Mouse (Mus musculus): ENCODE measurements around the gene Atf5.

Gene Atf5

DNA sequence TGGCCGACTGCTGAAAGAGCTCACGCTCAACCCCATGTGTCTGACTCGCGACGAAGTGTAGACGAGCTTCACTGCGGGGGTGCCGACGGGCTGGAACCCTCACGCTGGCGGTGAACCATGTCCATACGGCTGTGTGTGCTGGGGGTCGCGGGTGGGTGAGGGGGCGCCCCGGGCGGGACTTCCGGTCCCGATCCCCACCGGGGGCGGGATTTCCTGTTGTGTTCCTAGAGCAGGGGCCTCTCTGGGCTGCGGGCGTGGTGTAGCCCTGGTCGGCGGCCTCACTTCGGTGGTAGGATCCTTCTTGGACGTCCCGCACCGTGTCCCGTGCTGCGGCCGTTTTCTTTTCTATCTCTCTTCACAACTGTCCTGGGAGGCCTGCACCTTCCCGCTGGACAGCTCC lies 33.7 kb upstream of the Atf5 start:
- peak; percentile 87 for DNase-seq (ENCODE audit: inconsistent ontology term)

GRCm38 (mm10) chr7:44849416-44850111 lies 33.1 kb upstream of the Atf5 start:
- DNase-seq (ENCODE audit: inconsistent ontology term) = peak; percentile 94

GRCm38 (mm10) chr7:44848561-44849415 lies 32.3 kb upstream of the Atf5 start, which contains the start of the genes Akt1s1 and Tbc1d17:
Akt1s1 (plus strand) TSS chr7:44848991.
Tbc1d17 (minus strand) TSS chr7:44849079.
- DNase-seq (ENCODE audit: inconsistent ontology term) = peak; percentile 100

- no peak for DNase-seq (ENCODE audit: inconsistent ontology term)
Measured at GRCm38 (mm10) chr7:44847772-44848171, 31.3 kb upstream of the Atf5 start.

DNA sequence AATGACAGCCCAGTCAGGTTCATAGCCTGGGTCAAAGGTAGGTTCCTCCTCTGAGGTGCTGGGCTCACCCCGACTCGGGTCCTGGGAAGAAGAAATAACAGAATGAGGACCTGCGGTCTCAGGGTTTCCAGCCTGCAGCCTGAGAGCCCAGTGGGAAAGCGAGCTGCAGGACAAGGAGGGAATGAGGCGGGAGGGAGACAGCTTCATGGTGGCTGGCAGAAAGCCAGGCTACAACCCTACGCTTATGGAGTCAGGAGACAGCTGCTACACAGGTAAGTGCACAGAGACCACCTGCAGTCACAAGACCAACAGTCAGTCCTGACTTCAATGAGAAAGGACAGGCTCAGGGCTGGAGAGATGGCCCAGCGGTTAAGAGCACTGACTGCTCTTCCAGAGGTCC lies 30.3 kb upstream of the Atf5 start:
- DNase-seq (ENCODE audit: inconsistent ontology term) = no peak

DNA sequence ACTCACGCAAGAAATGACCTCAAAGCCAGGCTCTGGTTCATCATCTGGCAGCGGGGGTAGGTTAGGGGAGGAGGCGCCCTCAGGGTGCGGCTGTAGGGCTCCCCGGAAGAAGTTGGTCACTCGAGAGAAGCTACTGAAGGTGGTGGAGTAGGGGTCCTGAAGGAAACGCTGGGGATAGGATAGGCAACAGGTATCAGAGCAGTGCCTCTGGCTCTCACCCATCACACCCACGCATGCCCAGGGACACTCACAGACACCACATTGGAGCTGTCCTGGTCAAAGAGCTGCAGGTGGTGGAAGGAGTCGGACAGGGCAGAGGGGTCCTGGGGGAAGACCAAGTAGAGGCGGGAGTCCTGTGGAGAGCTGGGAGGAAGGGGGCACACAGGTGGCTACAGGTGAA lies 28.5 kb upstream of the Atf5 start:
- DNase-seq (ENCODE audit: inconsistent ontology term) = no peak

GRCm38 (mm10) chr7:44841825-44842463 lies 25.5 kb upstream of the Atf5 start:
- no peak for DNase-seq (ENCODE audit: inconsistent ontology term)

DNA sequence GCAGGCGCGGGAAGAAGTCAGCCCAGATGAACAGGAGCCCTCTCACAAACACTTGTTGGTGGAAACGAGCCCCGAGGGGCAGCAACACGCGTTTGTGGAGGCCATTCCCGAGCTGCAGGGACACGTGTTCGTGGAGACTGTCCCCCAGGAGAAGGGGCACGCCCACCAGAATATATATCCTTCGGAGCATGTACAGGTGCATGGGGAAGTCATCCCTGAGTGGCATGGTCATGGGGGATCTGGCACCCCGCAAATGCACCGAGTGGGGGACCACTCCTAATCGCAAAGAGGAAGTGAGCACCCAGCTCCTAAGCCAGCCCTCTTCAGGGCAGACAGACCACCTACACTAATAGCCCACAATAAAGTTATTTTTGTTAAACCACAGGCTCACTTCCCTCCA lies 24.0 kb upstream of the Atf5 start:
- no peak for DNase-seq (ENCODE audit: inconsistent ontology term)

- no peak for DNase-seq (ENCODE audit: inconsistent ontology term)
Measured at GRCm38 (mm10) chr7:44839491-44840191, 23.2 kb upstream of the Atf5 start.

DNA sequence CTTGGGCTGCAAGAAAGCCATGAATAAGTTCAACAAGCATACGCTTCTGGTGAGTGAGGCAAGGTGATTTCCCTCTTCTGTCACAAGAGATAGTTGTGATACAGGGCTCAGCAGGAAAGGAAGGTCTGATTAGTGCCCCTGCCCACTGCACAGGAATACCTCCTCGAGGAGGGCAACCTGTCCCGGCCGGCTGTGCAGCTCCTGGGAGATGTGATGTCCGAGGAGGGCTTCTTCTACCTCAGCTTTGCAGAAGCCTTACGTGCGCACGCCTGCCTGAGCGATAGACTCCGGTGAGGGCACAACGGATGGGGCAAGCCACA lies 22.7 kb upstream of the Atf5 start:
- no peak for DNase-seq (ENCODE audit: inconsistent ontology term)

DNA sequence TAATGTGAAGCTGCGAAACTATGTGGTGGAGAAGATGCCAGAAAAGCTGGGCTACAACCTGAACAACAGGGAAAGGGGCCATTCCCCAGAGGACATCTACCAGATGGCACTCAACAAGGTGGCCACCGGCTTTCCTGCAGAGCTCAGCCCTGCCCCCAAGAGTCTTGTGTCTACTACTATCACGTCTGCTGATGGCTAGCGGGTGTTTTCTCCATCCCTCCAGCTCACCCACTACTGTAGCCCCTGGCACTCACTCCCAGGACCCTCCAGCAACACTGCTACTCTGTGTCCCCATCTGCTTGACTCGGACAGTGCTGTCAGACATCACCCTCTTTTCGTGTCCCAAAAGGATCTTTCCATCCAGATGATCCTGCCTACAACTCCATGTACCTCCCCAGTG lies 21.6 kb upstream of the Atf5 start:
- no peak for DNase-seq (ENCODE audit: inconsistent ontology term)

GRCm38 (mm10) chr7:44836423-44837053 lies 20.1 kb upstream of the Atf5 start:
- DNase-seq (ENCODE audit: inconsistent ontology term) = no peak

DNA sequence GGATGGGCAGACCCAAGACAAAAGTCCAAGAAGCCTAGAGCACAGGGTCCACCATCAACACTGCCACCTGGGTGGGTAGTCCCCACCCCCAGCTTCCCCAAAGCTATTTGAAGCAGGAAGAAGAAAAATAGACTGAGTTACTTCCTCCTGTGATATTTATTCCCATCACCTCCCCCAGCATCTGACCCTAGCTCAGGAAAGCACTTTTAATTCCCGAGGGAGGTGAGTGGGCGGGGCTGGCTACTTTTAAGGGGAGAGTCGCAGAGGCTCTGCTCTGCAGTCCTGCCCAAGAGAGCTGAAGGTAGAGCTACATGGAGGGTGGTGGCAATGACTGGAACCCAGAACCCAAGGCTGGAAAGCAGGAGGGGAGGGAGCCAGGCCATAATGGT lies 19.6 kb upstream of the Atf5 start:
- DNase-seq (ENCODE audit: inconsistent ontology term) = no peak

DNA sequence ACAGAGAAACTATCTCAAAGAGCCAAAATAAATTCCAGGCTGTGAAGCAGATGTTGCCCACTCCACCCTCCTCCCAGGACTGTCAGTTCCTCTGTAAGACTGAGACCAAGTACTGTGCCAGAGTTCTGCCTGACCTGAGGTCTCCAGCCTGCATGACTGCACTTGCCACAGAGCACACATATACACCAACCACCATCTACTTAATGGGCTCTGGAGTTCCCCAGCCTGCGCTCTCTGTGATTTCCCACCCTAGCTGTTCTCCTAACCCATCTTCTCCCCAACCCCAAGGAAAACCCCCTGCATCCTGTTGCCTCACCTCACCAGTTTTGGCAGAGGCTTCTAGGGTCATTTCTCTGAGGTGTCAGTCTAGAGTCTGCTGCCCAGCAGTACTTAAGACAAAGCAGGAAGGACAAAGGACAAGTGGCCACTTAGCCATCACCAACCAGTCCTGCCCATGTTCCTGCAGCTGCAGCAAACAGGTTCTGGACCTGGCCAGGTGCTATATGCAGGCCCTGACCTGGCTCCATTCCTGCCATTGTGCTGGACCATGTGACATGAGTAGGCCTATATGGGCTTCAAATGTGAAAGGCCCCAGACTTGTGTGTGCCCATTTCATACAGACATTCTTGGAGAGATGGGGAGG lies 19.0 kb upstream of the Atf5 start:
- DNase-seq (ENCODE audit: inconsistent ontology term) = no peak

DNA sequence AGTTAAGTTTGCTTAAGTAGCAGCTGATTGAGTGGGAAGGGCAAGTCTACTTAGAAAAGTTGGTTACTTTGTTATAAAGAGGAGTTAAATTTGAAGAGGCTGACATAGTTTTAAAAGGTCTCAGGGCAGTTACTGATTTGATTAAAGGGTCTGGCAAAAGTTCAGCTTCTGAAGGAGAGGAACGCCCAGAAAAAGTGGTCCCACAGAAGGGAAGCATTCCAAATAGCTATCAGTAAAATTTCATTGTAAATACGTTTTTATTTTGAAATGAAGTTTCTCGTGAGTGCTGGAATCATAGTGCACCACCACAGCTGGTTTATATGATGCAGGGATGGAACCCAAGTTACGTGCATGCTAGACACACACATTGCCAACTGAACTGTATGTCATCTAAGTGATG lies 16.3 kb upstream of the Atf5 start:
- no peak for DNase-seq (ENCODE audit: inconsistent ontology term)

DNA sequence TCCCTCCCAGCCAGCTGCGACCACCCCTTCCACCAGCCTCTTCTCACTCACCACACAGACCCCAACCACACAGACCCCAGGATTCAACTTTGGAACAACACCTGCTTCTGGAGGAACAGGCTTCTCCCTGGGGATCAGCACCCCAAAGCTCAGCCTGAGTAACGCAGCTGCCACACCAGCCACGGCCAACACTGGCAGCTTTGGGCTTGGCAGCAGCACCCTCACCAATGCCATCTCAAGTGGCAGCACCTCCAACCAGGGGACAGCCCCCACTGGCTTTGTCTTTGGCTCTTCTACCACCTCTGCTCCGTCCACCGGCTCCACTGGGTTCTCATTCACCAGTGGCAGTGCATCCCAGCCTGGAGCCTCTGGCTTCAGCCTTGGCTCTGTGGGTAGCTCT lies 12.2 kb upstream of the Atf5 start:
- DNase-seq (ENCODE audit: inconsistent ontology term) = no peak

- no peak for DNase-seq (ENCODE audit: inconsistent ontology term)
Measured at GRCm38 (mm10) chr7:44826771-44827170, 10.3 kb upstream of the Atf5 start.

DNA sequence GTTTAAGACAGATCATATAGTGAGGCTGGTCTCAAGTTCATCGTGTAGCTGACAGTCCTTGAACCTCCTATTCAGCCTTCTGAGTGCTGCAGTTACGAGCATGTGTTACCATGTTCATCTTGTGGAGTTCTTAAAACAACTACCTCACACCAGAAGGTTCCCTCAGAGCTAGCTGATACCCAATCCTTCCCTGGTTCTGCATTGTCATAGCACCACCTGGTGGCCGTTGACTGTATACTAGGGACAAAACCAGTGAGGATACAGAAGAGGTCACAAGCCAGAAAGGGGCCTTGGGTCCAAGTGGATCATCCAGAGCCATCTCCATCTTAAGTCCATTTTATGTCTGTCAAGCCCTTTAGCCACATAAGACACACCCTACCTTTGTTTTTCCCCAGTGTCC lies 8.4 kb upstream of the Atf5 start:
- DNase-seq (ENCODE audit: inconsistent ontology term) = peak; percentile 70

GRCm38 (mm10) chr7:44823409-44823808 lies 7.0 kb upstream of the Atf5 start:
- no peak for DNase-seq (ENCODE audit: inconsistent ontology term)

GRCm38 (mm10) chr7:44821666-44822448 lies 5.4 kb upstream of the Atf5 start:
- DNase-seq (ENCODE audit: inconsistent ontology term) = no peak
